Mouse (Mus musculus): ENCODE data around the gene Chchd4.

Gene Chchd4

DNA sequence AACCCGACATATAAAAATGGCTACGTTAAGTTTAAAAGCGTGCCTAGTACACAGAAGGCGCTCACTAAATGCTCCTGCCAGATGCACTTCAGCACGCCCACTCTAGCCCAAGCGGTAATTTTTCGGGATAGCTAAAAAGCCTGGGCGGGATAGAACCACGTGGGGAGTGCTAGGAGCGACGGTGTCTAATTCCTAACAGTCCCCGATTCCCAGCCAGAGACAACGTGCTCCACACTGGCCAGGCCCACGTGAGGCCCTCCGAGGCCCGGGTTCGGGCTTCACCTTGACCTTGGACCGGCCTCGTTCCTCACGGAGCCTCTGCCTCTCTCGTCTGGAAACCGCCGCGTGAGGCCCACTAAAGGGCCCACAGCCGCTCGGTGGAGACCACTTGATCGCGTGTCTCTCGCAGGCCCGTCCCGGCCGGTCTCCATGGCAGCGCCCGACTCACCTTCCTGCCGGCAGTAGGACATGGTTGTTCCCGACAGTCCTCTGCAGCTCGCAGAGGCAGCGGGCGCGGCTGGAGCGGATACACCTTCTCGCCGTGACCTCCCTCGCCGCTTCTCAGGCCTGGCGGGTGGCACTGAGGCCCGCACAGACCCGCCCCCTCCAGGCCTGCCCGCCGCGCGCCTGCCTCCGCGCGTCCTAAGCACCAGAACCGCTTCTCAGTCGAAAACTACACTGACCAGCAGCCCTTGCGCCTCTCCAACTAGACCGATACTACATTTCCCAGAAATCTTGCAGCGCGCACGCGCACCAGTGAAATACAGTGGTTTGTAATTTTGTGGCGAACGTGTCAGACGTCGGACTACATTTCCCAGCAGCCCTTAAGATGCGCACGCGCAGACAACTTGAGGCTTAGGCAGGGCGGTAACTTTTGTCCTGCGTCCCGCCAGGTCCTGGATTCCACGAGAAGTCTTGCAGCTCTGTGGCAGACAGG, at the start of gene Chchd4, which contains the start of gene Tmem43:
TSS of gene Chchd4 (minus strand) at position 679 of the 937 bp plus-strand sequence.
TSS of gene Tmem43 (plus strand) at position 836 of the 937 bp plus-strand sequence.
- peak; percentile 98 for DNase-seq (ENCODE audit: low spot score)

DNA sequence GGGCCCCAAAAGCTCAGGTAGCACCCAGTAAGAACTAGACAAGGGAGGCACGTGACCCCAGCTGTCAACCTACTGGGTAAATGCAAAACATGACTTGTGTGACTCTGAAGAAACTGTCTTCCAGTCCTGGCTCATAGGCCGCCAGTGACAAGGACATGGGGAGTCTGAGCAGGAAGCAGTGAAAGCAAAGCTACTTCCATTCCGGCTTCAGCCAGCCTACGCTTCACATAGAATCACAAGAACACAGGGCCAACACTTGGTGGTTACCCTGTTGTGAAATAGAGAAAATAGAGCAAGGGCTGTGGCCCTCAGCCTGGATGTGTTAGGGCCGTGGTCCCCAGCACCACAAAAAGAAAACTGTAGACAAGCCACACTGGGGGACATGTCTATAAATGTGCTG, 49.5 kb upstream of the Chchd4 start:
- no peak for DNase-seq (ENCODE audit: low spot score)

DNA sequence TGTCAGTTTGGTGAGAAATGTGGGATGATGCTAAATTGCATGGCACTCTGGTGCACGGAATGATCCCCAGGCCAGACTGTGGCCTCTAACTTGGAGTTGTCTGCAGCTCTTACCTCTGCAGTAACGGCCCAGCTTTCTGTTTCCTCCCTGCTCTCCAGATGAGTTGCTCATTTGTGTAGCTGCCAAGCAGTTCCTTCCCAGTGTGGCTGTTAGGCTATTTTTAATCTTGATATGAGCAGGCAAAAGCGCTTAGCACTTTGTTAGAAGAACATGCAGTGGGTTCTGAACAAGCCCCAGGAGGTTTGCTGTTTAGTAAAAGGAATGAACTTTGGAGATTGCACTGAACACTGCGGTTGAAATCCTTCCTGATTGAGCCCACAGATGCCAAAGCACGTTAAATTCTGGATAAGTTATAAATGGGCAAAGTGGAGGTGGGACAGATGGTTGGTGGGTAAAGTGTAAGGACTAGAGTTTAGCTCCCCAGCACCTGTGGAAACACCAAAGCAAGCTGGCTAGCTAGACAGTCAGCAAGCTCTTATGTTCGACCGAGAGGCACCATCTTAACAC, 45.2 kb upstream of the Chchd4 start:
- no peak for DNase-seq (ENCODE audit: low spot score)

DNA sequence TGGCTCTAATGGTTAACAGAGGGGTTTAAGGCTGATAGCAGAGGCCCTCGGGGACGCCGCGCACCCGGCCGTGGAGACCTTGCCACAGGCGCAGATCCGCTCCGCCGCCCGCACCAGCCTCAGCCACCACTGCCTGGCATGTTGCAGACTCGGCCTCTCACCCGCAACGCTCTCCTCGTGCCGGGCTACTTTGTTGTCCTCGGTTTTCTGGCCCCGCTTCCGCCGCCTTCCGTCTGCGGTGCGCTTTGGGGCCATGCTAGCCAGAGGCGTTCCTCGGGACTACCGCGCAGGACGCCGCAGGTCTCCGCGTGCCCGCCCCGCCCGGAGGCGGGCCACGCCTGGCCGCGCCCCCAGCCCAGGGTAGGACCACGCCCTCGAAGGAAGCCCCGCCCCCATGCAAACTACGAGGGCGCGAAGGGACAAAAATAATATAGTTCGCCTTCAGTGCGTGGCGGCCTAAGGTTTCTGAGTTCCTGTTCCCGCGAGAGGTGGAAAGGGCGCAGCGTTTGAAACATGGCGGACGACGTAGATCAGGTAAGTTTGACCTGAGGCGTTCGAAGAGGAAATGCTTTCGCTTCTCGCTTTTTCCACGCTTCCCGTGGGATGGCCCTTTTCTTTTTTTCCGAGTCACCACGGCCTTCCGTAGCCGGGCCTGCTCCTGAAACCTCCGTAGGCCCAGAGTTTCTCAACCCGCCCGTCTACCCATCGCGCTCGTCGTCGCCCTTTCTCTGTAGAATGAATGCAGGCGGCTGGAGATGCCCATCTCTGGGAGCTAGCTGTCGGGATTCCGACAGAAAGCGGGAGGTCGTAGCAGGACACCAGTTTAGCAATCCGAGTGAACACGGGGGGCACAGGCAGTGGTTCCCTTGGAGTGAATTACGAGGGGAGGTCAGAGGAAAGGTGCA, 42.5 kb upstream of the Chchd4 start, which contains the start of the genes Xpc and Lsm3:
TSS of gene Xpc (minus strand) at position 344 of the 905 bp plus-strand sequence.
TSS of gene Lsm3 (plus strand) at position 384 of the 905 bp plus-strand sequence.
- peak; percentile 98 for DNase-seq (ENCODE audit: low spot score)

DNA sequence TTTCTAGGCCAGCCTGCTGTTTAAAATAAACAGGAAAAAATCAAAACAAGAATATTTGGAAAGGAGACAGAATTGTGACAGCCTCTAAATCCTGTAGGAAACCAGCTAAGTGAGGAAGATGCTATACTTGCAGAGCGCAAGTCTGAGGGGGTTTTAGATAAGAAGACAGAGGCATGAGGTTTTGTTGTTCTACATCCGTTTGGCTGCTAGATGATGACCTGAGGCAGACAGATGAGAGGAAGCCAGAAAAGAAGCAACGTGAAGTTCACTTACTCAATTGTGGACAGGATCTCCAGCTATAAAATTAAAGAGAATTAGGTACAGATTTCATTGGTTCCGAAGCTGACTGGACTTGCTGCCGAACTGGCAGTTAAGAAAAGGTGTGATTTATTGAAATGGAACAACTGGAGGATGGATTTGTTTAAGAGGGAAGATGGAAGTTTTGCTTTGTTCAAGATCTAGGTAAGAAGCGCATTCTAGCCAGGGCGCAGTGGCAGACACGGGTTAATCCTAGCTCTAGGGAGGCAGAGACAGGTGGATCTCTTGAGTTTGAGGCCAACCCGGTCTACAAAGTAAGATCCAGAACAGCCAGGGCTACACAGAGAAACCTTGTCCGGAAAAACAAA, 41.5 kb upstream of the Chchd4 start:
- DNase-seq (ENCODE audit: low spot score): no peak

DNA sequence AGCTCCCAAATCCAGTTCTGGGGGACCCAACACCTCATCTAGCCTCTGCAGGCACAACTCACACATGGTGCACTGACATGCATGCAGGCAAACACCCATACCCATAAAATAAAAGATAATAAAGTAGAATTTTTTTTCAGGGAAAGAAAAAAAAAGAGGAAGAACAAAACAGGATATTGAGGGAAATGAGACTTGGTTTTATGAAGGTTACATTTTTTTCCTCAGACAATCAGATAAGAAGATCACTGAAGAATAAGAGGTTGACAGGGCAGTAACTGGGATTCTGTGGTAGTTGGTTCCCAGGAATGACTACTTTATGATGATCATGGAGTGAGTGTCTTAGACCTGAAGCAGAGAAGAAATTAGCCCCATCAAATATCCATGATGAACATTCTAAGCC, 40.8 kb upstream of the Chchd4 start:
- no peak for DNase-seq (ENCODE audit: low spot score)

DNA sequence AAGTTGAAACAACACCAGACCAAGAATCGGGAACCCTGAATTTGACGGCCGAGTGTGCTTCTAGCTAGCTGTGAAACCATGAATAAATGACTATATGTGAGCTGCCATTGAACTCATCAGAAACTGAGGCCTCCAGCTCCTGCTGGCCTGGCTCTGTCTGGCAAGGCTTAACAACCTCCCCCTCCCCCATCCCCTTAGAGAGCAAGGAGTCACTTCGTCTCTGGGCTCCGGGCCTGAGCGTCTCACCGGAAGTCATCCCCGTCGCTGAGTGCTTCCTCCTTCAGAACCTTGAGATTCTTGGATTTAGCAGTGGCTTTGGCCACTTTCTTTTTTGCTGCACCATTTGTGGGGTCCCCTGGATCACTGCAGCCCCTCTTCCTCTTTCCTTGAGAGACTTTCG, 36.9 kb upstream of the Chchd4 start:
- no peak for DNase-seq (ENCODE audit: low spot score)

DNA sequence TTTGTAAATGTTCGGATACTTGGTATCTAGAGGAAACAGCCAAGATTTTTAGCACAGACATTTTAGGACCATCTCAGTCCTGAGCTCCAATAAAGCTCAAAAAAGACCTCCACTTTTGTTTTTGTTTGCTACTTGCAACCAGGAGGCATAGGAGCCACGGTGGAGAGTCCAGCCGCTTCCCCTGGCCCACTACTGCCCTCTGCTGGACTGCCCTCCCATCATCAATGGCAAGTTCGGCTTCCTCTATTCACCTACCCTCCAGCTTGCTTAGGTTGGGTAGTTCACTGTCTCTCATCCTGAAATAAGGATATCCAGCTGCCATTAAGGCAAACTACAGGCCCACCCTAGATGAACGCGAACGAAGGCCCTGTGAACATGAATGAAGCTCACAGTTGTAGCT, 36.0 kb upstream of the Chchd4 start:
- DNase-seq (ENCODE audit: low spot score): peak; percentile 84

DNA sequence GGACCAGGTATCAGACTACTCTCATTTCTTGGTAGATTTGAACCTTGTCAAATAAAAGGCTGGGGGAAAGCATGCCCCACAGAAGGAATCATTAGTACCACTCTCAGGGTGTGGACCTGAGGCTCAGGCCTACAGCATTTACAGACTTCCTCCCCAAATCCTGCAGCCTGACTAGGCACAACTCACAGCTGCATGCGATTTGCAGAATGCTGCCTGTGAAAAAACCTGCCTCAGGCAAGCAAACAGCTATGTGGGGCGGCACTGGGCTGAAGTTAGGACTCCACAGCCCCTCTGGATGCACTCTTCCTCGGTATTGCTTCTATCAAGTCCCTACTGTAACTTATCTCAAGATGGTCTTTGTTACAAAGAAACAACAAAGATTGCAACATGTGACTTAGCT, 34.7 kb upstream of the Chchd4 start:
- no peak for DNase-seq (ENCODE audit: low spot score)

DNA sequence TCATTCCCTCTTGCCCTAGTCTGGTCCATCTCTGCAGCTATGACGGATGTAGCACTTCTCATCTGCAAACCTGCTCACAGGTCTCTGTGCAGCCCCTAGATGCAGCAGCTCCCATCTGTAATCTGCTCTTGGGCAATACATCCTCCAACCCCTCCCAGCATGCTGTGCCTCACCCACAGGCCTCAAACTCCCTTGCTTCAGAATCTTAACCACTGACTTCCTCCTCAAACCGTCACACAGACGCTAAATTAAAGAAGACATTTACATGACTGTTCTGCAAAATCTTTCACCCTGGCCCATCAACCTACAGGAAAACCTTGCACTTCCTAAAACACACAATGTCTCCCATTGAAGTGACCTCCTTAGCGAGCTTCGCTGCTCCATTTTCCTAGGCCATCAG, 32.7 kb upstream of the Chchd4 start:
- no peak for DNase-seq (ENCODE audit: low spot score)

DNA sequence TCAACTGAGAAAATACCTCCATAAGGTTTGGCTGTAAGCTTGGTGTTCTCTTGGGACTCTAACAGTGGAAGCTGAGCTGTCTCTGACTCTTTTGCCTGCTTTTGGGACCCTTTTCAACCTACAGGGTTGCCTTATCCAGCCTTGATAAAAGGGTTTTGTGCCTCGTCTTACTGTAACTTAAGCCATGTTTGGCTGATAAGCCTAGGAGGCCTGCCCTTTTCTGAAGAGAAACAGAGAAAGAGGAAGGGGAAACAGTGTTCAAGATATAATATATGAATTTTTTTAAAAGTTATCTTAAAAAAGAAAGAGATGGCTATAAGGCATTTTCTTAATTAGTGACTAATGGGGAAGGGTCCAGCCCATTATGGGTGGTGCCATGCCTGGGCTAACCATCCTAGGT, 30.0 kb upstream of the Chchd4 start:
- no peak for DNase-seq (ENCODE audit: low spot score)

DNA sequence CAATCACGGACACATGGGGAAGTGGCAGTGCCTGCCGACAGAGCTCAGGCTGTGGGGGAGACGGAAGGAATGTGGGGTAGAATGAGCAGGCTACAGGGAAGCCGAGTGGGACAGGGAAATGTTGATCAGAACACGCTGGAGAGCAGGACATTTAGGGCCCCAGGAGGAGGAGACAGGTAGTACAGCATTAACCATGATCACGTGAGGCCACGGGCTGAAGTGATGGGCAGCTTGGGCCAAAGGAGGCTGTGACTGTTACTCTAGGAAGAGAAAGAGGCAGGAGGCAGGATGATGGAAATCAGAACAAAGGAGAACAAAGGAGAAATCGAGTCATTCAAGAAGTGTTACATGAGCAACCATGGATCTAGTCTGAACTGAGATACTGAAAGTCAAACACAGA, 21.2 kb upstream of the Chchd4 start:
- no peak for DNase-seq (ENCODE audit: low spot score)

DNA sequence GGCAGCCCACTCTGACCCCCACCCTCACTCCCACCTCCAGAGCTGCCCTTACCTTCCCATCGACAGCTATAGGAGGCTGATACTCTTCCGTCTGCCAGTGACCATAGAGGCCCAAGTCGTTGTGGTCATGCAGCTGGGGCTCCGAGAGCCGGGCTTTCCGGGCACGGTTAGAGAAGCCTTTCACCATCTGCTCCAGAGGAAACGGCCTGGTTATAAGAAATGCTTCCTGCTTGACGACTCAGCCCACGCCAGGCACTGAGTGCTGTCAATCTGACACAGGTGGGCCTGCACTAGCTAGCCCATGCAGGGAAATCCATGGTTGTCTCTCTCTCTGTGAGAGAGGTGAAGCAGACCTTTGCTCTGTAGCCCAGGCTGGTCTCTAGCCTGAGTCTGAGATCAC, 19.7 kb upstream of the Chchd4 start:
- DNase-seq (ENCODE audit: low spot score): no peak

DNA sequence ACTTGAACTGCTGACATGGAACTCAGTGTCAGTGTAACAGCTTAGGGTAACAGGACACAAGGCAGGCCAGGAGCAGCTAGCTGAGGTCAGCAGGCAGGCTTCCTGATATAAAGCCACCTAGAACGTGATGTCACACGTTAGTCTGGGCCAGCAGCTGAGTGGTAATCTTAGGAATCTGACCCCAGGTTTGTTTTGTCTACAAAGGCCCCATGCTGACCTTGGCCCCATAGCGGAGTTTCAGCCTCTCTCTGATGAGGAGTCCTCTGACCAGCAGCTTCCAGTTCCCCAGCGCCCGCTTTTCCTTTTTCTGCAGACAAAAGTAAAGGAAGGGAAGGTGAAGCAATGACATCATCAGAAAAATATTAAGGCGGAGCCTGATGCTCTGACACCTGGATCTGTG, 17.7 kb upstream of the Chchd4 start:
- no peak for DNase-seq (ENCODE audit: low spot score)

DNA sequence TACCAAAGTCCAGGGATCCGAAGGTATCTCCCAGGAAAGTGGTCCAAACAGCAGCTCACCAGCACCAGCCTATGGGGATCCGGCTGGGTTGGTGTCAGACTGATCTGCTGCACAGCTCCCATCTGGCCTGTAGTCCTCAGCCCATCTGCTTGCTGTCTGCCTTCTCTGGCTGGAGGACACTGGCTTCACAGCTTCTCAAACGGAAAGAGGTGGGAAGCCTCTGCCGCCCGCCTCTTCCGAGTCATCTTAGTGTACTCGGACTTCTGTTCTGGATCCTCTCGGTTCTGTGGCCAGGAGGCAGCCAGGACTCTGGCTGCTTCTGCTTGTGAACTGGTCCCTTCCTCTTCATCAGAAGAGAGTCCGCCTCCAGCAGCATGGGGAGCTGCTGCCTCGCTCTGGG, 16.5 kb upstream of the Chchd4 start:
- peak; percentile 37 for DNase-seq (ENCODE audit: low spot score)

DNA sequence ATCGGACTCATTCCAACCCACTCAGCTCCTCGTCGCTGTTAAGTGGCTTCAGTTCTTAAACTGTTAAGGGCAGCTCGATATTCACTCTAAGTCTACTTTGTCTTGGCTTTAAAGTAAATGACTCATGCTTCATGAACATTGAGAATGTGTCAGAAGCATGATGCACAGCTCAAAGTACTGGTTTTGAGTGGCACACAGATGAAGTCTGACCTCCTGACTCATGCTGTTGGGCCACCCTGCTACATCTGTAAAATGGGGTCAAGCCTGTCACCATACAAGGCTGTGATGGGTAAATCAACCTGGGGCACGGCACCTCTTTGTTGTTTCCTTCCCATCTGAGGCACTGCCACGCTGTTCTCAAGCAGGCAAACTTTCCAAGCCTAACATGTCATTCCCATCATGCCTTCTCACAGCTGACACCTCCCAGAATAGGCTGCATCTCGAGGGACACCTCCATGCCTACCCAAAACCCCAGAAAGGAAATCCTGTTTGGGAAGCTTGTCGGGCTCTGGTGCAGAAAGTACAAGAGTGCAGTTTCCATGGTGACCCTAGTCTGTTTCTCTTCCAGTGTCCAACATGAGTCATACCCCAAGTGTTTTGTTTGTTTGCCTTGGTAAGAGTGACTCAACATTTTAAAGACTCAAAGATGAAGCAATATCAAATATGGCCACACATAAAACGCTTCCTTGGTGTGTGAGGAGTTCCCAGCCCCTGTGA, 15.3 kb upstream of the Chchd4 start:
- DNase-seq (ENCODE audit: low spot score): peak; percentile 45

DNA sequence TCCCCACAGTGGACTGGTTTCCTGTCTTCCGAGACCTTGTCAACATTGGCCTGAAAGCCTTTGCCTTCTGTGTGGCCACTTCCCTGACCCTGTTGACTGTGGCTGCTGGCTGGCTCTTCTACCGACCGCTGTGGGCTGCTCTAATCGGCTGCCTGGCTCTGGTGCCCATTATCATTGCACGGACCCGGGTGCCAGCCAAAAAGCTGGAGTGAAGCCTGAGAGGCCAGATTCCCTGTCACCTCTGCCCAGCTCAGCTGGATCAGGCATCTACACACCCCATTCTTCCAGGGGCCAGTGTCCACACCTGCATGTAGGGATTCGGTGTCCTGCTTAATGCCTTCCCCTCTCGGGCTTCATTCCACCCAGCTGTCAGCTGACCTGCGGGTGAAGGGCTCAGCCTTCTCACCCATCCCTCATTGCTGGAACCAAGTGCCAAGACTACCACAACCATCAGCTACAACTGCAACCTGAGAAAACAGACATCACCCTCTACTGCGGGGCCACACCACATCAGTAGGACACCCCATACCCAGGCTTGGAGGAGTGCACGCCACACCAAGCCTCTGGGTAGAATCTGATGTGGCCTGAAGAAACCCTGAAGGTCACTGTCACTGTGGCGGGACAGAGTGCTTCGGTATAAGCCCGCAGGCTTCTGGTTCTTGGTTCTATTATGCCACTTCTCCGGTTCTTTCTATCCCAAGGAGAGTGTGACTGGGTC, 13.5 kb upstream of the Chchd4 start:
- no peak for DNase-seq (ENCODE audit: low spot score)

DNA sequence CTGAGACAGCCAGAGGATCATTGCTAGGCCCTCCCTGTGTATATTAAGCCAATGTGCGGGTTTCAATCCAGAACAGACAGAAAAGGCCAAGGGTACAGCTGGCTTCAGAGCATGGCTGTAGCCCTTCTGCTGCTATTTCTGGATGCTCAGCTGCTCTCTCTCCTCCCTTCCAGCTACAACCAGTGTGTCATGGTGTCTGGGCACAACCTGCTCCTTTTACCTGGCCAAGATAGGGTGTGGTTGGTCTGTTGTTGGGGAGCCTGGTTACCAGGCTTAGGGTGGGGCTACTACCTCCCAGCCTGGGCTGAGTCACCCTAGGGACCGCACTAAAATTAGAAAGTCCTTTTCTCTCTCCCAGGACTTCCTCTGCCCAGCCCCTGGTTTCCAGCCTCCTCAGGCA, 10.0 kb upstream of the Chchd4 start:
- DNase-seq (ENCODE audit: low spot score): no peak

DNA sequence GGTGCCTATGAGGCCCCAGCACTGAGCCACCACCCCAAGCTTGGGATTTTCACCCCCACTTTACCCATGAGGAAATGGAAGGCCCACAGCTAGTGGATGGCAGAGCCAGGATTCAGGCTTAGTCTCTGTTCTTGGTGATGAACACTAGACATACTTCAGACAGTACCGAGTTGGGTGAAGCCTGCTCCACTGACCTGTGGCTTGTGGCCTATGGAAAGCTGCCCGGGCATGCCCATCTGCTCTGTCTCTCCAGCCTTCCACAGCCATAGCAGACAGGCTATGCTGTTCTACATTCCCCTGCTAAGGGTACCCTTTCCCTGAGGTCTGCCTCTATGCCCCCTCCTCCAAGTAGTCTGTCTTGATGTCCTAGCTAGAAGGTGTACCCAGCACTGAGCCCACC, 3.2 kb upstream of the Chchd4 start:
- DNase-seq (ENCODE audit: low spot score): no peak

DNA sequence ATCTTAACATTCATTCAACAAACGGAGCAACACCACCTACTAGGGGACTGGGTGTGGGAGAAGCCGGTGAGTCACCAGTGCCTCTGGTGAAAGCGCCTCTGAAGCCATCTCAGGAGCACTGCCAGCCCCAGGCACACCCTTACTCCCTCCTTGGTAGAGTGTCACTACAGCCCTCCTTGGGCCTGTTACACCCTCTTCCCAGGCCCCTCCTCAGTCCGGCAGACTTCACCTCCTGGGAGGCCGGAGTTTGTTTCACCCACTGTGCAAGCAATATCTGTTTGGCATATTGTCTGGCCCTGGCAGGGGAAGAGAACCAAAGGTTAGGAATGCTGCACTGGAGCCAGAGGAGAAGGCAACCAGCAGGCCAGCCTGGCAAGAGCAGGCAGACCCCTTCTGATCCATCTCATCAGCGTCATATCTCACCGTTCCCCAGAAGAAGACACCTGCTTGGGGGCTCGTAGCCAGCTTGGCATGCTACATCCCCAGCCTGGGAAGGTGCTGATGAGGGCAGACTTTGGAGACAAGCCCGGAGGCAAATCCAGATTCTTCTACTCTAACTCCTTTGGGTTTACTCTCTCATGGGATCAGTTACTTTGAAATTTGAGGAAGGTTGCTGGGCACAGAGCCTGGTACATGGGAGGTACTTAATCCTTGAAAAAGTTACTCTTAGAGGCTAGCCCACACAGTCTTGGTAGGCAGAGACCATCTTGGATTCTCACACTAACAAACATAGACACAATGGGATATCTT, 1.3 kb upstream of the Chchd4 start:
- DNase-seq (ENCODE audit: low spot score): peak; percentile 65

Data from urinary bladder, postnatal 14 days (tissue).